Mouse (Mus musculus) bone marrow, adult 2 months (tissue): ENCODE measurements around the gene Vac14. TPM values are rescaled to one million over a fixed set of nuclear protein-coding genes. Genes with fewer than 3 reads are reported as not detected.

Experiments
- H3K27ac ChIP-seq: fragments of 200-500 bp; 2 replicates; pipeline ENCODE4 v1.5.1; 2012; ENCODE audit warnings: low read depth, mild to moderate bottlenecking, control low read depth, inconsistent platforms, low read length; ENCODE audit not compliant: control insufficient read depth, poor library complexity, insufficient read depth
- H3K4me1 ChIP-seq: fragments of 200-500 bp; 2 replicates; pipeline ENCODE4 v1.6.1; 2011; ENCODE audit warnings: low read length; ENCODE audit not compliant: control insufficient read depth, insufficient read depth
- H3K4me3 ChIP-seq: fragments of 200-500 bp; replicated peaks from 2 replicates; pipeline ENCODE3; 2011; ENCODE audit warnings: mild to moderate bottlenecking, low read depth, low read length, control low read depth; ENCODE audit not compliant: control insufficient read depth
- CTCF ChIP-seq: fragments of 200-500 bp; IDR thresholded peaks from 2 replicates; pipeline ENCODE4 v1.5.1; 2011; ENCODE audit warnings: low read length, control low read depth; ENCODE audit not compliant: control insufficient read depth, insufficient read depth
- POLR2A ChIP-seq: fragments of 200-500 bp; IDR thresholded peaks from 2 replicates; pipeline ENCODE4 v1.6.1; 2011; ENCODE audit warnings: low read depth, mild to moderate bottlenecking, control low read depth, low read length, borderline replicate concordance; ENCODE audit not compliant: control insufficient read depth
- WGBS: fragments of 180-500 bp; shearing (Covaris S2); methylation state at CpG from one replicate; pipeline ENCODE4 v1.1.7; 2018; 5-methylcytosine and 5-hydroxymethylcytosine counted together
- polyA plus RNA-seq: library from polyadenylated mRNA; stranded (reverse); fragments of >200 nt; gene quantifications from 2 replicates; pipeline ENCODE4 v1.2.4, GENCODE M21; 2011; ENCODE audit warnings: low replicate concordance; ENCODE audit not compliant: missing spikeins, insufficient read depth, insufficient read length

Vac14 gene
- polyA plus RNA-seq, 1 experiment: 19.2 TPM

DNA sequence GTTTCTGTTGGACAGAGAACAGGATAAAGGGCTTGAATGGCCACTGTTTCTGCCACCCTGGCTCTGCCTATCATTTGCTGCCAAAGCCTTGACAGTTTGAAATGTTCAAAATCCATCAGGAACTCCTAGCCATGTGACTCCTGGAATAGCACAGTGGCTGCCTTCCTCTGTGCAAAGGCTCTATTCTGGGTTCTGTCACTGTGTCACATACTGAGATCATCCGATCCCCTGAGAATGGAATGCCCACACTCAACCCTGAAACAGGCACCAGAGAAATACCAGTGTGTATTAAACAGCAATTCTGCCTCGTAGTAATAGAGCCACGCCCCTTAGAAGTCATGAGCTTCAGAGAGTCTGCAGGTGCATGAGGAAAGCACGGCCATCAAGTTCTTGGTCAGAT lies 33.5 kb downstream of the Vac14 start:
- TF ChIP-seq CTCF (no peak), POLR2A (no peak)
- 80% methylated on average over 4 of the region's 4 CpGs for WGBS
- Histone ChIP-seq H3K4me1 (no peaks in the 10 kb centered on the region), H3K27ac (no peak overlapping the region), H3K4me3 (no peak overlapping the region)

- TF ChIP-seq CTCF: no peak
- no peak for TF ChIP-seq POLR2A
- WGBS: 88% methylated on average over 9 of the region's 9 CpGs
- H3K4me1 ChIP-seq: no peaks in the 10 kb centered on the region
Measured at GRCm38 (mm10) chr8:110654075-110655060, 36.0 kb downstream of the Vac14 start.

GRCm38 (mm10) chr8:110655827-110656226 lies 37.4 kb downstream of the Vac14 start:
- H3K27ac ChIP-seq: no peak overlapping the region

More at GRCm38 (mm10) chr8:110654075-110655060, 36.0 kb downstream of the Vac14 start:
- Histone ChIP-seq H3K4me3 (no peak overlapping the region), H3K27ac (no peak overlapping the region)

GRCm38 (mm10) chr8:110657661-110658060 lies 39.3 kb downstream of the Vac14 start:
- 94% methylated on average over 2 of the region's 2 CpGs for WGBS
- no peak for TF ChIP-seq POLR2A
- TF ChIP-seq CTCF: no peak
- Histone ChIP-seq H3K4me1 (no peaks in the 10 kb centered on the region), H3K4me3 (no peak overlapping the region), H3K27ac (no peak overlapping the region)

More at GRCm38 (mm10) chr8:110655827-110656226, 37.4 kb downstream of the Vac14 start:
- 86% methylated on average over 1 of the region's 1 CpGs for WGBS
- Histone ChIP-seq H3K4me1 (no peaks in the 10 kb centered on the region), H3K4me3 (no peak overlapping the region)
- TF ChIP-seq POLR2A (no peak), CTCF (no peak)

GRCm38 (mm10) chr8:110660121-110660520 lies 41.7 kb downstream of the Vac14 start:
- no peak for TF ChIP-seq CTCF
- TF ChIP-seq POLR2A: no peak
- no peak overlapping the region for H3K4me3 ChIP-seq
- no peak overlapping the region for H3K27ac ChIP-seq
- H3K4me1 ChIP-seq: no peaks in the 10 kb centered on the region

- WGBS: 84% methylated on average over 5 of the region's 5 CpGs
- TF ChIP-seq POLR2A (no peak), CTCF (no peak)
- H3K4me1 ChIP-seq: no peaks in the 10 kb centered on the region
Measured at GRCm38 (mm10) chr8:110662545-110662944, 44.2 kb downstream of the Vac14 start.

GRCm38 (mm10) chr8:110663015-110663742 lies 44.8 kb downstream of the Vac14 start:
- no peaks in the 10 kb centered on the region for H3K4me1 ChIP-seq
- 79% methylated on average over 6 of the region's 6 CpGs for WGBS
- no peak overlapping the region for H3K27ac ChIP-seq

More at GRCm38 (mm10) chr8:110662545-110662944, 44.2 kb downstream of the Vac14 start:
- no peak overlapping the region for H3K27ac ChIP-seq
- no peak overlapping the region for H3K4me3 ChIP-seq

More at GRCm38 (mm10) chr8:110663015-110663742, 44.8 kb downstream of the Vac14 start:
- TF ChIP-seq POLR2A (no peak), CTCF (no peak)
- no peak overlapping the region for H3K4me3 ChIP-seq
